Mouse (Mus musculus) bone marrow, adult 2 months (tissue): ENCODE results near the gene Ralgapa2. TPM values are rescaled to one million over a fixed set of nuclear protein-coding genes. Genes with fewer than 3 reads are reported as not detected.

ENCODE experiments used
- H3K27ac ChIP-seq: fragments of 200-500 bp; 2 replicates; pipeline ENCODE4 v1.5.1; 2012; ENCODE audit warnings: low read depth, mild to moderate bottlenecking, control low read depth, inconsistent platforms, low read length; ENCODE audit not compliant: control insufficient read depth, poor library complexity, insufficient read depth
- H3K4me1 ChIP-seq: fragments of 200-500 bp; 2 replicates; pipeline ENCODE4 v1.6.1; 2011; ENCODE audit warnings: low read length; ENCODE audit not compliant: control insufficient read depth, insufficient read depth
- H3K4me3 ChIP-seq: fragments of 200-500 bp; replicated peaks from 2 replicates; pipeline ENCODE3; 2011; ENCODE audit warnings: mild to moderate bottlenecking, low read depth, low read length, control low read depth; ENCODE audit not compliant: control insufficient read depth
- CTCF ChIP-seq: fragments of 200-500 bp; IDR thresholded peaks from 2 replicates; pipeline ENCODE4 v1.5.1; 2011; ENCODE audit warnings: low read length, control low read depth; ENCODE audit not compliant: control insufficient read depth, insufficient read depth
- POLR2A ChIP-seq: fragments of 200-500 bp; IDR thresholded peaks from 2 replicates; pipeline ENCODE4 v1.6.1; 2011; ENCODE audit warnings: low read depth, mild to moderate bottlenecking, control low read depth, low read length, borderline replicate concordance; ENCODE audit not compliant: control insufficient read depth
- WGBS: fragments of 180-500 bp; shearing (Covaris S2); methylation state at CpG from one replicate; pipeline ENCODE4 v1.1.7; 2018; 5-methylcytosine and 5-hydroxymethylcytosine counted together
- polyA plus RNA-seq: library from polyadenylated mRNA; stranded (reverse); fragments of >200 nt; gene quantifications from 2 replicates; pipeline ENCODE4 v1.2.4, GENCODE M21; 2011; ENCODE audit warnings: low replicate concordance; ENCODE audit not compliant: missing spikeins, insufficient read depth, insufficient read length

Gene Ralgapa2
- polyA plus RNA-seq, 1 experiment = 25.7 TPM

- no peak overlapping the region for H3K27ac ChIP-seq
- no peak overlapping the region for H3K4me3 ChIP-seq
- H3K4me1 ChIP-seq = no peaks in the 10 kb centered on the region
- 53% methylated on average over 5 of the region's 5 CpGs for WGBS
- TF ChIP-seq CTCF (no peak), POLR2A (no peak)
Measured at GRCm38 (mm10) chr2:146314751-146315150, 197.4 kb downstream of the Ralgapa2 start.

DNA sequence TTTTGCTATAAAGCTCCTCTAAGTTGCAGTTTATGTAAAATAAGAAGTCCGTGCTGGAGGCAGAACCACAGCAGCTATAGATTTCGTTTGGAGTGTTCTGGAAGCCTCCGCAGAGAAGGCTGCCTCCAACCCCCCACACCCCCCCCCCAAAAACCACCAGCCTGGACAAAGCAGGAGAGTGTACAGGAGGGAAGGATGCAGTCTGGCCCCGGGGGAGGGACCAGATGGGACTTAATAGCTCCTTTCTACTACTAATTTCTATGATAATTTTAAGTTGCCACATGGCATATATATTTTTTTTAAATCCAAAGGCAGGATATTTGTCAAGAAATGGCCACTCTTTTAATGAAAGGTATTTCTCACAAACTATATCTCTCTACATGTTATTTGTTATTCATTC, 198.3 kb downstream of the Ralgapa2 start:
- Histone ChIP-seq H3K4me3 (no peak overlapping the region), H3K4me1 (no peaks in the 10 kb centered on the region), H3K27ac (no peak overlapping the region)
- TF ChIP-seq CTCF (no peak), POLR2A (no peak)
- 63% methylated on average over 4 of the region's 4 CpGs for WGBS

- Histone ChIP-seq H3K4me1 (no peaks in the 10 kb centered on the region), H3K27ac (no peak overlapping the region), H3K4me3 (no peak overlapping the region)
- TF ChIP-seq POLR2A = no peak
- no peak for TF ChIP-seq CTCF
- WGBS = 49% methylated on average over 3 of the region's 3 CpGs
Measured at GRCm38 (mm10) chr2:146310760-146311159, 201.4 kb downstream of the Ralgapa2 start.

GRCm38 (mm10) chr2:146310291-146310690, 201.9 kb downstream of the Ralgapa2 start:
- 27% methylated on average over 6 of the region's 6 CpGs for WGBS
- no peaks in the 10 kb centered on the region for H3K4me1 ChIP-seq
- H3K4me3 ChIP-seq = no peak overlapping the region
- H3K27ac ChIP-seq = no peak overlapping the region
- peak; percentile 32; the same call in 1 of the 2 replicates for TF ChIP-seq CTCF
- TF ChIP-seq POLR2A = no peak

- 87% methylated on average over 2 of the region's 2 CpGs for WGBS
- Histone ChIP-seq H3K4me3 (no peak overlapping the region), H3K4me1 (no peaks in the 10 kb centered on the region), H3K27ac (no peak overlapping the region)
- no peak for TF ChIP-seq CTCF
- TF ChIP-seq POLR2A = no peak
Measured at GRCm38 (mm10) chr2:146309413-146309812, 202.7 kb downstream of the Ralgapa2 start.

DNA sequence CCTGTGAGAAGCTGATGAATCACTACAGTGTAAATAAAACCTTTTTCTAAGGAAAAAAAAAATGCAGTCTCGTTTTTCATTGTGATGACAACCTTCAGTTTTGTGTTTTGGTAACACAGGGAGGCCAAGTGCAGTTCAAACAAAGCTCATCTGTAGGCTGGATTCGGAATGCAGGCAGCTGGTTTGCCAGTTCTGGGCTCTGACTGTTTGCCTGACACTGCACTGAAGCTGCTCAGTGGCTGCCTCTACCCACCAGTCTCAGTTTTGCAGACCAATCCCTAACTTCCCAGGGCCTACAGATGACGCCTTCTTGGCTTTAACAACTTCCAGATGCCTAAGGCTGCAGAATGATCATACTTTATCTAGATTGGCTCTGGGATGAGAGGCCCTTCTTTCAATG, 205.1 kb downstream of the Ralgapa2 start:
- Histone ChIP-seq H3K4me3 (no peak overlapping the region), H3K27ac (no peak overlapping the region), H3K4me1 (no peaks in the 10 kb centered on the region)
- 69% methylated on average over 3 of the region's 3 CpGs for WGBS
- TF ChIP-seq CTCF (no peak), POLR2A (no peak)

GRCm38 (mm10) chr2:146302094-146302699, 209.9 kb downstream of the Ralgapa2 start:
- no peaks in the 10 kb centered on the region for H3K4me1 ChIP-seq
- H3K4me3 ChIP-seq = no peak overlapping the region
- WGBS = 78% methylated on average over 9 of the region's 9 CpGs
- H3K27ac ChIP-seq = no peak overlapping the region
- TF ChIP-seq CTCF (no peak), POLR2A (no peak)

DNA sequence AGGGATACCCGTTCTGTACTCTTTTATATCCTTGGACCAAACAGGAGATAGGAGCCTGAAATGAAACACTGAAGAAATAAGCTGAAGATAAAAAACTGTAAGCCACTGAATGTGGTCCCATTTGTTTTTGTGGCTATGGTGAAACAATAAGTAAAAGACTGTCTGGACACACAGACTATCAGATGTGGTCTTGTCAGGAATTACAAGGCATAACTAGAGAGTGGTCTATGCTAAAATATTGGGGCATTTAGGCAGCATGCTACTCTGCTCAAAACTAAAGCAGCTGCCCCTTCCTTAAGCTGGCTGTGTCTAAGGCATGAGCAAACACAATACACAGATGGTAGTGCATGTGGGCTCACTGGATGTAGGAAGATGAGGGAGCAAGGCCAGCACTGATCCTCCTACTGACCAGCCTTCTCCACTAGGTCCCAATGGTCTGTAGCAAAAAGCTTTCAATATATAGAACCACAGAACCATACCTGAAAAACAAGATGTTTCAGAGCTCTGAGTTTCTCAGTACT, 211.6 kb downstream of the Ralgapa2 start:
- WGBS = 79% methylated on average over 1 of the region's 1 CpGs
- Histone ChIP-seq H3K4me3 (no peak overlapping the region), H3K4me1 (no peaks in the 10 kb centered on the region; the same call in 1 of the 2 replicates), H3K27ac (no peak overlapping the region)
- no peak for TF ChIP-seq CTCF
